Mouse (Mus musculus) liver, adult 2 months (tissue): ENCODE results near the gene Gpr55.

Experiments used
- CTCF ChIP-seq: fragments of 200-500 bp; IDR thresholded peaks from 2 replicates; pipeline ENCODE4 v1.5.1; 2011; ENCODE audit warnings: low read depth, low read length, control low read depth
- POLR2A ChIP-seq: fragments of 200-500 bp; IDR thresholded peaks from 2 replicates; pipeline ENCODE4 v1.6.1; 2011; ENCODE audit warnings: low read length, control low read depth; ENCODE audit not compliant: insufficient read depth; ENCODE audit errors: extremely low read depth

DNA sequence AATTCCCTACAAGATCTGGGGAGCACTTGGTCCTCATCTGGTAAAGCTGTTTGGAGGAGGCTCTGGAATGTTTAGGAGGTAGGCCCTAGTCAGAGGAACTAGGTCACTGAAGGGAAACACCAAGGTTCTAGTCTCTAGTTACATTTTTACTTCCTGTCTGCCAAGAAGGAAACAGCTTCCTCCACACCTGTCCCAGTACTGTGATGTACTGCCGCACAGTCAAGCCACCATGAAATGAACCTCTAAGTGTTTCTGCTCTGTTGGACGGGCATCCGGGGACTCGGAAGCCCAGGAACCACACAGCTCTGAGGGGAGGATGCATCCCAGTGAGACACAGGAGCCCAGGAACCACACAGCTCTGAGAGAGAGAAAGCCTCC is 32.1 kb downstream of the Gpr55 start:
- TF ChIP-seq CTCF: no peak
- no peak for TF ChIP-seq POLR2A
